Mouse (Mus musculus) gastrocnemius, adult 18-20 months (tissue): ENCODE results near the gene Itgb8. TPM values are rescaled to one million over a fixed set of nuclear protein-coding genes. Genes with fewer than 3 reads are reported as not detected.

Experiments used
- DNase-seq: peaks from one replicate; pipeline ENCODE4 v3.0.0; 2021; ENCODE audit warnings: low spot score
- total RNA-seq, 2 experiments: library from RNA; stranded (reverse); gene quantifications; 2 replicates each; pipeline ENCODE4 v1.2.3; 2021

Itgb8 gene
- total RNA-seq, 2 experiments from 2014 or later, result 0.32 to 0.50 TPM

- no peak for DNase-seq
Observed at GRCm38 (mm10) chr12:119147753-119148152, 90.8 kb downstream of the Itgb8 start.

GRCm38 (mm10) chr12:119146031-119146430 is 92.6 kb downstream of the Itgb8 start:
- no peak for DNase-seq

- DNase-seq, result no peak
Observed at GRCm38 (mm10) chr12:119137946-119138345, 100.7 kb downstream of the Itgb8 start.

- no peak for DNase-seq
Observed at GRCm38 (mm10) chr12:119113522-119114135, 125.0 kb downstream of the Itgb8 start.

GRCm38 (mm10) chr12:119110091-119110490 is 128.5 kb downstream of the Itgb8 start:
- DNase-seq, result no peak

Other genes starting within 250 kb of the Itgb8 start
- gene Macc1, start 75.5 kb upstream of the Itgb8 start, total RNA-seq, result not detected